Mouse (Mus musculus): ENCODE measurements around the gene Iqsec3. TPM values are rescaled to one million over a fixed set of nuclear protein-coding genes. Genes with fewer than 3 reads are reported as not detected.
"Not testable (repeated sequence)": the region's sequence is repeated elsewhere in the genome, so short reads cannot be mapped to it uniquely, and the experiment has no call there.

The Iqsec3 gene
- polyA plus RNA-seq, 1 experiment from 2014 or later: 0.27 TPM

- Histone ChIP-seq H3K4me2 (no peak overlapping the region), H3K27ac (no peak overlapping the region), H3K9ac (no peak overlapping the region), H3K27me3 (no peaks in the 10 kb centered on the region; the same call in 1 of the 2 replicates), H3K9me3 (peaks cover 2% of the 10 kb centered on the region; the same call in 1 of the 2 replicates), H3K4me1 (no peaks in the 10 kb centered on the region), H3K36me3 (no peaks in the 10 kb centered on the region), H3K4me3 (no peak overlapping the region)
- WGBS: 81% methylated on average over 4 of the region's 4 CpGs
- no peak for ATAC-seq (ENCODE audit: insufficient number of reproducible peaks, insufficient read depth, low FRiP score, low TSS enrichment, low read depth)
Observed at GRCm38 (mm10) chr6:121392610-121393252, 80.7 kb downstream of the Iqsec3 start.

GRCm38 (mm10) chr6:121385397-121385796 is 88.1 kb downstream of the Iqsec3 start:
- Histone ChIP-seq H3K4me1 (peaks cover 28% of the 10 kb centered on the region), H3K9ac (no peak overlapping the region), H3K4me3 (no peak overlapping the region), H3K27me3 (peaks cover 18% of the 10 kb centered on the region), H3K4me2 (no peak overlapping the region), H3K9me3 (no peaks in the 10 kb centered on the region), H3K27ac (no peak overlapping the region), H3K36me3 (no peaks in the 10 kb centered on the region)
- ATAC-seq (ENCODE audit: insufficient number of reproducible peaks, insufficient read depth, low FRiP score, low TSS enrichment, low read depth): no peak
- WGBS: 85% methylated on average over 3 of the region's 3 CpGs

GRCm38 (mm10) chr6:121382071-121382470 is 91.4 kb downstream of the Iqsec3 start:
- WGBS: 50% methylated on average over 10 of the region's 10 CpGs
- H3K27ac ChIP-seq: no peak overlapping the region
- H3K9me3 ChIP-seq: no peaks in the 10 kb centered on the region
- H3K4me1 ChIP-seq: peaks cover 32% of the 10 kb centered on the region
- no peak for ATAC-seq (ENCODE audit: insufficient number of reproducible peaks, insufficient read depth, low FRiP score, low TSS enrichment, low read depth)
- H3K27me3 ChIP-seq: peaks cover 18% of the 10 kb centered on the region
- H3K4me3 ChIP-seq: no peak overlapping the region
- no peaks in the 10 kb centered on the region for H3K36me3 ChIP-seq
- H3K4me2 ChIP-seq: no peak overlapping the region
- H3K9ac ChIP-seq: no peak overlapping the region

GRCm38 (mm10) chr6:121380576-121380975 is 92.9 kb downstream of the Iqsec3 start:
- Histone ChIP-seq H3K4me3 (no peak overlapping the region), H3K9me3 (no peaks in the 10 kb centered on the region), H3K9ac (no peak overlapping the region), H3K27me3 (peaks cover 14% of the 10 kb centered on the region), H3K27ac (no peak overlapping the region), H3K36me3 (no peaks in the 10 kb centered on the region), H3K4me1 (peaks cover 32% of the 10 kb centered on the region), H3K4me2 (no peak overlapping the region)
- WGBS: 82% methylated on average over 8 of the region's 8 CpGs
- no peak for ATAC-seq (ENCODE audit: insufficient number of reproducible peaks, insufficient read depth, low FRiP score, low TSS enrichment, low read depth)

GRCm38 (mm10) chr6:121378256-121378655 is 95.2 kb downstream of the Iqsec3 start:
- Histone ChIP-seq H3K27me3 (peaks cover 2% of the 10 kb centered on the region; the same call in 1 of the 2 replicates), H3K27ac (no peak overlapping the region), H3K4me2 (no peak overlapping the region), H3K9ac (no peak overlapping the region), H3K9me3 (no peaks in the 10 kb centered on the region), H3K4me3 (no peak overlapping the region), H3K4me1 (peaks cover 20% of the 10 kb centered on the region; the same call in 1 of the 2 replicates), H3K36me3 (no peaks in the 10 kb centered on the region)
- no peak for ATAC-seq (ENCODE audit: insufficient number of reproducible peaks, insufficient read depth, low FRiP score, low TSS enrichment, low read depth)
- WGBS: 59% methylated on average over 4 of the region's 4 CpGs

GRCm38 (mm10) chr6:121376159-121376558 is 97.3 kb downstream of the Iqsec3 start:
- 88% methylated on average over 12 of the region's 12 CpGs for WGBS
- Histone ChIP-seq H3K27ac (no peak overlapping the region), H3K4me2 (no peak overlapping the region), H3K4me1 (peaks cover 10% of the 10 kb centered on the region; the same call in 1 of the 2 replicates), H3K4me3 (no peak overlapping the region), H3K9me3 (no peaks in the 10 kb centered on the region), H3K9ac (no peak overlapping the region), H3K27me3 (no peaks in the 10 kb centered on the region), H3K36me3 (no peaks in the 10 kb centered on the region)
- no peak for ATAC-seq (ENCODE audit: insufficient number of reproducible peaks, insufficient read depth, low FRiP score, low TSS enrichment, low read depth)

GRCm38 (mm10) chr6:121371197-121371980 is 102.1 kb downstream of the Iqsec3 start:
- H3K9me3 ChIP-seq: no peaks in the 10 kb centered on the region
- H3K4me3 ChIP-seq: no peak overlapping the region
- no peaks in the 10 kb centered on the region for H3K4me1 ChIP-seq
- no peaks in the 10 kb centered on the region for H3K36me3 ChIP-seq
- H3K27me3 ChIP-seq: no peaks in the 10 kb centered on the region; the same call in 1 of the 2 replicates
- no peak overlapping the region for H3K27ac ChIP-seq
- no peak overlapping the region for H3K9ac ChIP-seq
- H3K4me2 ChIP-seq: no peak overlapping the region
- WGBS: 81% methylated on average over 10 of the region's 10 CpGs
- ATAC-seq (ENCODE audit: insufficient number of reproducible peaks, insufficient read depth, low FRiP score, low TSS enrichment, low read depth): no peak

- no peak overlapping the region for H3K4me3 ChIP-seq
- H3K9me3 ChIP-seq: no peaks in the 10 kb centered on the region
- H3K9ac ChIP-seq: no peak overlapping the region
- H3K27me3 ChIP-seq: no peaks in the 10 kb centered on the region; the same call in 1 of the 2 replicates
- H3K4me2 ChIP-seq: no peak overlapping the region
- ATAC-seq (ENCODE audit: insufficient number of reproducible peaks, insufficient read depth, low FRiP score, low TSS enrichment, low read depth): no peak
- no peak overlapping the region for H3K27ac ChIP-seq
- H3K4me1 ChIP-seq: no peaks in the 10 kb centered on the region
- WGBS: 57% methylated on average over 3 of the region's 3 CpGs
- no peaks in the 10 kb centered on the region for H3K36me3 ChIP-seq
Observed at GRCm38 (mm10) chr6:121367099-121367498, 106.4 kb downstream of the Iqsec3 start.

GRCm38 (mm10) chr6:121366537-121366936 is 106.9 kb downstream of the Iqsec3 start:
- not testable (repeated sequence) for H3K4me2 ChIP-seq; H3K27me3 ChIP-seq; H3K27ac ChIP-seq; ATAC-seq (ENCODE audit: insufficient number of reproducible peaks, insufficient read depth, low FRiP score, low TSS enrichment, low read depth); H3K9me3 ChIP-seq; H3K4me1 ChIP-seq; H3K4me3 ChIP-seq; H3K9ac ChIP-seq; H3K36me3 ChIP-seq
- WGBS: 5% methylated on average over 2 of the region's 2 CpGs

- Histone ChIP-seq H3K4me3 (no peak overlapping the region), H3K9ac (no peak overlapping the region), H3K27ac (no peak overlapping the region), H3K9me3 (no peaks in the 10 kb centered on the region), H3K4me1 (no peaks in the 10 kb centered on the region), H3K4me2 (no peak overlapping the region), H3K27me3 (no peaks in the 10 kb centered on the region; the same call in 1 of the 2 replicates), H3K36me3 (no peaks in the 10 kb centered on the region)
- no peak for ATAC-seq (ENCODE audit: insufficient number of reproducible peaks, insufficient read depth, low FRiP score, low TSS enrichment, low read depth)
- WGBS: 73% methylated on average over 4 of the region's 4 CpGs
Observed at GRCm38 (mm10) chr6:121363956-121364355, 109.5 kb downstream of the Iqsec3 start.

- Histone ChIP-seq H3K9ac (no peak overlapping the region), H3K27ac (no peak overlapping the region), H3K4me3 (no peak overlapping the region), H3K36me3 (no peaks in the 10 kb centered on the region), H3K4me1 (no peaks in the 10 kb centered on the region), H3K4me2 (no peak overlapping the region), H3K9me3 (no peaks in the 10 kb centered on the region), H3K27me3 (no peaks in the 10 kb centered on the region; the same call in 1 of the 2 replicates)
- ATAC-seq (ENCODE audit: insufficient number of reproducible peaks, insufficient read depth, low FRiP score, low TSS enrichment, low read depth): no peak
- WGBS: 87% methylated on average over 6 of the region's 6 CpGs
Observed at GRCm38 (mm10) chr6:121363061-121363460, 110.4 kb downstream of the Iqsec3 start.

- Histone ChIP-seq H3K27ac (no peak overlapping the region), H3K36me3 (no peaks in the 10 kb centered on the region), H3K4me1 (no peaks in the 10 kb centered on the region), H3K9ac (no peak overlapping the region), H3K4me3 (no peak overlapping the region), H3K27me3 (peaks cover 9% of the 10 kb centered on the region), H3K9me3 (no peaks in the 10 kb centered on the region), H3K4me2 (no peak overlapping the region)
- ATAC-seq (ENCODE audit: insufficient number of reproducible peaks, insufficient read depth, low FRiP score, low TSS enrichment, low read depth): no peak
- WGBS: 72% methylated on average over 6 of the region's 6 CpGs
Observed at GRCm38 (mm10) chr6:121357232-121357631, 116.2 kb downstream of the Iqsec3 start.

Data from embryonic facial prominence, embryonic 13.5 days (tissue).